In the genomic region with DNA sequence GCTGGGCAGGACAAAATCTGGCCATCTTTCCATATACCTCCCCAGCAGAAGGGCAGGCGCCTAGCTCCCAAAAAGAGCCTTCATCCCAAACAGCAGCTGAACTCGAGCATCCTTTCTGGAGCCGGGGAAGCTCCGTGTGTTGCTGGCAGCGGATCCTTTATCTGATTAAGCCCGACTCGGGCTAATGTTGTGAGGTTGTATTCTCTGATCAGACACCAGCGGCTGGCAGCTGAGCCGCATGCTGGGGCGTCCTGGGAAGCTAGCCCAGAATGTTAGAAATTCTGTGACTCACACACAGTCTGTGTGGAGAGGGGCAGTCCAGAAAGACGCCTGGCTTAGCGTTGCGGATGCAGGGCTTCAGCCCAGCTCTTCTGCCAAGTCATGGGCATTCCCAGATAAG, we compare ENCODE assay signal across 9 mouse cellular contexts.
DNase-seq lines count a peak whose midpoint lies in the region; ATAC-seq and TF ChIP-seq lines count a peak whose summit lies in the region.
"Had no signal": no experiment of that assay in that cellular context is flagged by ENCODE, and none has a peak within 500 bp of the region (broad histone marks: within the 10 kb centered on the region; RNA-seq: fewer than 3 reads in every experiment).

No protein-coding gene starts in this region.

- H3K4me1 ChIP-seq in forebrain, embryonic 14.5 days (ENCODE audit: control insufficient read depth, insufficient read depth, low read length): peaks cover 9% of the 10 kb centered on the region
- H3K4me1 ChIP-seq in forebrain, embryonic 10.5 days: 0 out of 2 replicates have a peak, but pooled peaks cover 4% of the 10 kb centered on the region
- H3K4me1 ChIP-seq in forebrain, postnatal 0 days (ENCODE audit: insufficient read depth): 0 out of 2 replicates have a peak, but pooled peaks cover 3% of the 10 kb centered on the region
- H3K4me1 ChIP-seq in thymus, adult 2 months (replicated peaks; ENCODE audit: control insufficient read depth, insufficient read depth, low read length): no peaks in the 10 kb centered on the region
- H3K4me1 ChIP-seq: limb, embryonic 15.5 days had no signal

- no peak overlapping the region for H3K4me2 ChIP-seq in forebrain, embryonic 14.5 days (ENCODE audit: low read length)
- H3K4me2 ChIP-seq in forebrain, postnatal 0 days (ENCODE audit: low read depth): no peak overlapping the region
- H3K4me2 ChIP-seq: limb, embryonic 15.5 days had no signal

- no peak for TF ChIP-seq POLR2A in thymus, adult 2 months (IDR thresholded peaks at IDR 0.05; ENCODE audit: control insufficient read depth, extremely low read depth, insufficient read depth, low read length, poor library complexity)

- no peaks in the 10 kb centered on the region for H3K9me3 ChIP-seq in forebrain, embryonic 14.5 days (replicated peaks; ENCODE audit: control insufficient read depth, low read length)
- no peaks in the 10 kb centered on the region for H3K9me3 ChIP-seq in forebrain, embryonic 10.5 days
- no peaks in the 10 kb centered on the region for H3K9me3 ChIP-seq in forebrain, postnatal 0 days (ENCODE audit: low read length)
- H3K9me3 ChIP-seq: limb, embryonic 15.5 days had no signal

- H3K9ac ChIP-seq in forebrain, embryonic 14.5 days (ENCODE audit: low read length): no peak overlapping the region
- no peak overlapping the region for H3K9ac ChIP-seq in forebrain, postnatal 0 days
- H3K9ac ChIP-seq: limb, embryonic 15.5 days had no signal

- DNase-seq in forebrain, embryonic 14.5 days (ENCODE audit: low spot score): peak; percentile 84
- DNase-seq in forebrain, embryonic 10.5 days (ENCODE audit: extremely low spot score, low spot score): no peak
- DNase-seq in NIH3T3 (ENCODE audit: low read depth): peak; percentile 92
- peak; percentile 79 for DNase-seq in forebrain, postnatal 0 days
- DNase-seq in left cerebral cortex, adult 11 months (ENCODE audit: low spot score): peak; percentile 53
- no peak for DNase-seq in thymus, adult 2 months
- DNase-seq in embryo, embryonic 10 days (ENCODE audit: low spot score): no peak

- no peaks in the 10 kb centered on the region for H3K36me3 ChIP-seq in forebrain, embryonic 14.5 days (ENCODE audit: control insufficient read depth, insufficient read depth, low read length)
- H3K36me3 ChIP-seq in forebrain, embryonic 10.5 days (replicated peaks): no peaks in the 10 kb centered on the region
- no peaks in the 10 kb centered on the region for H3K36me3 ChIP-seq in forebrain, postnatal 0 days (ENCODE audit: insufficient read depth)
- H3K36me3 ChIP-seq in thymus, adult 2 months (ENCODE audit: control insufficient read depth, insufficient read depth, low read length): no peaks in the 10 kb centered on the region
- H3K36me3 ChIP-seq: limb, embryonic 15.5 days had no signal

- peak; percentile 72 for ATAC-seq in forebrain, embryonic 14.5 days
- peak; percentile 87 for ATAC-seq in forebrain, postnatal 0 days
- no peak for ATAC-seq in erythroblast, adult 5-6 weeks (replicated peaks; ENCODE audit: low FRiP score, poor library complexity, severe bottlenecking)

- no peak overlapping the region for H3K4me3 ChIP-seq in forebrain, embryonic 14.5 days (ENCODE audit: low read depth, low read length)
- no peak overlapping the region for H3K4me3 ChIP-seq in forebrain, embryonic 10.5 days
- H3K4me3 ChIP-seq in forebrain, postnatal 0 days (ENCODE audit: low read depth, low read length): no peak overlapping the region
- H3K4me3 ChIP-seq in thymus, adult 2 months (ENCODE audit: control insufficient read depth, insufficient read depth, low read length): no peak overlapping the region
- H3K4me3 ChIP-seq: limb, embryonic 15.5 days had no signal

- WGBS in forebrain, embryonic 14.5 days: 32% methylated on average over 13 of the region's 13 CpGs
- WGBS in forebrain, embryonic 10.5 days: 72% methylated on average over 13 of the region's 13 CpGs
- WGBS in forebrain, postnatal 0 days: 15% methylated on average over 13 of the region's 13 CpGs
- 79% methylated on average over 13 of the region's 13 CpGs for WGBS in thymus, adult 2 months

- no peak for TF ChIP-seq CTCF in forebrain, postnatal 0 days (IDR thresholded peaks at IDR 0.05; ENCODE audit: low read depth)
- no peak for TF ChIP-seq CTCF in thymus, adult 2 months (IDR thresholded peaks at IDR 0.05; ENCODE audit: borderline replicate concordance, control insufficient read depth, extremely low read depth, insufficient read depth, low read length, poor library complexity)

- no peaks in the 10 kb centered on the region; the same call in 1 of the 2 replicates for H3K27me3 ChIP-seq in forebrain, embryonic 14.5 days (replicated peaks; ENCODE audit: control insufficient read depth, insufficient read depth, low read length)
- H3K27me3 ChIP-seq in forebrain, embryonic 10.5 days (ENCODE audit: poor library complexity, severe bottlenecking): no peaks in the 10 kb centered on the region
- H3K27me3 ChIP-seq in forebrain, postnatal 0 days (ENCODE audit: insufficient read depth, low read length): peaks cover 13% of the 10 kb centered on the region
- no peaks in the 10 kb centered on the region for H3K27me3 ChIP-seq in thymus, adult 2 months (ENCODE audit: control insufficient read depth, insufficient read depth, low read length)

- no peak overlapping the region for H3K27ac ChIP-seq in forebrain, embryonic 14.5 days (ENCODE audit: low read depth, low read length)
- no peak overlapping the region for H3K27ac ChIP-seq in forebrain, embryonic 10.5 days
- H3K27ac ChIP-seq in forebrain, postnatal 0 days (ENCODE audit: low read depth, low read length): no peak overlapping the region
- H3K27ac ChIP-seq in thymus, adult 2 months (ENCODE audit: control insufficient read depth, insufficient read depth, low read length): no peak overlapping the region
- H3K27ac ChIP-seq: limb, embryonic 15.5 days had no signal

Comparison
In these comparisons a context has a peak if more than half of its experiments do, and no peak if none do; other contexts are left out.
1. DNase-seq: peak in forebrain, embryonic 14.5 days (single experiment), NIH3T3 (single experiment), forebrain, postnatal 0 days (single experiment) and left cerebral cortex, adult 11 months (single experiment); none in forebrain, embryonic 10.5 days (single experiment), thymus, adult 2 months (single experiment) and embryo, embryonic 10 days (single experiment).